Mouse (Mus musculus): ENCODE results near the gene Senp2. TPM values are rescaled to one million over a fixed set of nuclear protein-coding genes. Genes with fewer than 3 reads are reported as not detected.

Gene Senp2
- polyA plus RNA-seq, 1 experiment from 2014 or later, result 71.7 TPM

DNA sequence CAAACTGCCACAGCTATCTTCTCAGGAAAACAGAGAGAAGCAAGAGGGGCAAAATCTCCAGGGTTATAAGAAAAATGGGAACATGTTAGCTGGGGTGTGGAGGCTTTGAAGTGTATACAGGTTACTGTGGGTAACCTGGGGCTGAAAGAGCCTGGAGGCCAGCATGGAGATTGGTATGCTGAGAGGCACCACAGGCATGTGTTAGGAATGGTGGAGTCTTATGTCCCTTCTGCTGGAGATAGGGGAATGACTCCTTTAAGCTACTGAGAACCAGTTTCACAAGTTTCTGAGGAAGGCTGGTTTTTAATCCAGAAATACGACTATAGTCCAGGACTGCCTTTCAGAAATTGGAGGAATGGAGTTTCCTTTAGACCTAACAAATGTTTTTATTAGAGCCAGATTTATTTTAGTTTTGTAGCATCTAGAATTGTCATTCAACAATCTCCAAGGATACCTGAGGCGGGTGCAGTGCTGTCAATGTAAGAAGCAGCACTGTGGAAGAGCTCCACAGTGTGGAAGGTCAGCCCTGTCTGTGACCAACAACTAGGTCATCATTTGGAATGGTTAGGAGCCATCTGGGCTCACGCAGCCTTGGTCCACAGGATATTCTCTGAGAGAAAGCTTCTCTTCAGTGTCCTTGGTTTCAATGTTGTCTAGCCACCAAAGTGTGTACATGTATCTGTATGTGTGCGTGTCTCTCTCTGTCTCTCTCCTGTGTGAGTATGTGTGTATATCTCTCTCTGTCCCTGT is 9.2 kb upstream of the Senp2 start:
- Histone ChIP-seq H3K27ac (ENCODE audit: low read depth, low read length) (no peak overlapping the region), H3K9me3 (ENCODE audit: control insufficient read depth, low read length) (no peaks in the 10 kb centered on the region), H3K4me1 (ENCODE audit: control insufficient read depth, insufficient read depth, low read length) (no peaks in the 10 kb centered on the region), H3K4me2 (ENCODE audit: low read depth) (no peak overlapping the region), H3K9ac (ENCODE audit: low read length) (no peak overlapping the region), H3K4me3 (ENCODE audit: low read depth, low read length) (no peak overlapping the region), H3K27me3 (ENCODE audit: control insufficient read depth, insufficient read depth, low read length) (no peaks in the 10 kb centered on the region), H3K36me3 (ENCODE audit: control insufficient read depth, insufficient read depth, low read length) (no peaks in the 10 kb centered on the region)
- no peak for DNase-seq (ENCODE audit: low spot score)
- WGBS, result 85% methylated on average over 4 of the region's 4 CpGs
- ATAC-seq (ENCODE audit: insufficient read depth, low FRiP score, low TSS enrichment), result no peak

GRCm38 (mm10) chr16:22001172-22001571 is 8.1 kb upstream of the Senp2 start:
- Histone ChIP-seq H3K27me3 (ENCODE audit: control insufficient read depth, insufficient read depth, low read length) (no peaks in the 10 kb centered on the region), H3K4me2 (ENCODE audit: low read depth) (no peak overlapping the region), H3K4me1 (ENCODE audit: control insufficient read depth, insufficient read depth, low read length) (no peaks in the 10 kb centered on the region), H3K9me3 (ENCODE audit: control insufficient read depth, low read length) (no peaks in the 10 kb centered on the region), H3K9ac (ENCODE audit: low read length) (no peak overlapping the region), H3K27ac (ENCODE audit: low read depth, low read length) (no peak overlapping the region), H3K36me3 (ENCODE audit: control insufficient read depth, insufficient read depth, low read length) (no peaks in the 10 kb centered on the region), H3K4me3 (ENCODE audit: low read depth, low read length) (no peak overlapping the region)
- WGBS, result 62% methylated on average over 4 of the region's 4 CpGs
- DNase-seq (ENCODE audit: low spot score) (no peak), ATAC-seq (ENCODE audit: insufficient read depth, low FRiP score, low TSS enrichment) (no peak)

DNA sequence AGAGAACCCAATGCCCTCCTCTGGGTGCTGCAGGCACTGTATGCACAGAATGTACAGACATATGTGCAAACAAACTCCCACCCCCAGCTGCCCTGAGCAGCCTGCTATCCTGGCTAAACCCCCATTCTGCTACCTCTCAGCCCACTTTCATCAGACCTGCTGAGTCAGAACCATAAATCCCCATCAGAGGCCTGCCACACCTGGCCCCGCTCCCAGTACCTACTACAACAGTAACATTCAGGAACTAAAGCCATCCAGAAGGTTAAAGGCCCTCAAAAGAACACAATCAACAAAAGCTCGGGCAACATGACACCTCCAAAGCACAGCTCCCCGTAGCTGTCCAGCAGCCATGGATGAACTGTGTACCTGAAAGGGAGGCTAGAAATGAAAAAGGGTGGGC is 7.7 kb upstream of the Senp2 start:
- DNase-seq (ENCODE audit: low spot score) (no peak), ATAC-seq (ENCODE audit: insufficient read depth, low FRiP score, low TSS enrichment) (no peak)
- no peak overlapping the region for H3K27ac ChIP-seq (ENCODE audit: low read depth, low read length)
- no peak overlapping the region for H3K9ac ChIP-seq (ENCODE audit: low read length)
- H3K36me3 ChIP-seq (ENCODE audit: control insufficient read depth, insufficient read depth, low read length), result no peaks in the 10 kb centered on the region
- no peaks in the 10 kb centered on the region for H3K9me3 ChIP-seq (ENCODE audit: control insufficient read depth, low read length)
- no peak overlapping the region for H3K4me2 ChIP-seq (ENCODE audit: low read depth)
- no peaks in the 10 kb centered on the region for H3K4me1 ChIP-seq (ENCODE audit: control insufficient read depth, insufficient read depth, low read length)
- H3K27me3 ChIP-seq (ENCODE audit: control insufficient read depth, insufficient read depth, low read length), result no peaks in the 10 kb centered on the region
- 73% methylated on average over 3 of the region's 3 CpGs for WGBS
- no peak overlapping the region for H3K4me3 ChIP-seq (ENCODE audit: low read depth, low read length)

- Histone ChIP-seq H3K4me2 (ENCODE audit: low read depth) (peak overlapping the region; percentile 69), H3K4me1 (ENCODE audit: control insufficient read depth, insufficient read depth, low read length) (peaks cover 8% of the 10 kb centered on the region; the same call in 1 of the 2 replicates), H3K4me3 (ENCODE audit: low read depth, low read length) (peak overlapping the region; percentile 74), H3K27ac (ENCODE audit: low read depth, low read length) (no peak overlapping the region), H3K9ac (ENCODE audit: low read length) (peak overlapping the region; percentile 79), H3K27me3 (ENCODE audit: control insufficient read depth, insufficient read depth, low read length) (no peaks in the 10 kb centered on the region), H3K9me3 (ENCODE audit: control insufficient read depth, low read length) (no peaks in the 10 kb centered on the region), H3K36me3 (ENCODE audit: control insufficient read depth, insufficient read depth, low read length) (no peaks in the 10 kb centered on the region)
- WGBS, result under 1% methylated on average over 51 of the region's 51 CpGs
- DNase-seq (ENCODE audit: low spot score) (no peak), ATAC-seq (ENCODE audit: insufficient read depth, low FRiP score, low TSS enrichment) (peak; percentile 69)
Measured at GRCm38 (mm10) chr16:22009596-22009995, 312 bp downstream of the Senp2 start.

GRCm38 (mm10) chr16:22015569-22015968 is 6.3 kb downstream of the Senp2 start:
- no peak overlapping the region for H3K4me3 ChIP-seq (ENCODE audit: low read depth, low read length)
- no peak overlapping the region for H3K9ac ChIP-seq (ENCODE audit: low read length)
- peaks cover under 1% of the 10 kb centered on the region; the same call in 1 of the 2 replicates for H3K4me1 ChIP-seq (ENCODE audit: control insufficient read depth, insufficient read depth, low read length)
- DNase-seq (ENCODE audit: low spot score), result no peak
- H3K9me3 ChIP-seq (ENCODE audit: control insufficient read depth, low read length), result no peaks in the 10 kb centered on the region
- no peak for ATAC-seq (ENCODE audit: insufficient read depth, low FRiP score, low TSS enrichment)
- no peak overlapping the region for H3K4me2 ChIP-seq (ENCODE audit: low read depth)
- WGBS, result 93% methylated on average over 1 of the region's 1 CpGs
- H3K27ac ChIP-seq (ENCODE audit: low read depth, low read length), result no peak overlapping the region
- no peaks in the 10 kb centered on the region for H3K27me3 ChIP-seq (ENCODE audit: control insufficient read depth, insufficient read depth, low read length)
- no peaks in the 10 kb centered on the region; the same call in 1 of the 2 replicates for H3K36me3 ChIP-seq (ENCODE audit: control insufficient read depth, insufficient read depth, low read length)

DNA sequence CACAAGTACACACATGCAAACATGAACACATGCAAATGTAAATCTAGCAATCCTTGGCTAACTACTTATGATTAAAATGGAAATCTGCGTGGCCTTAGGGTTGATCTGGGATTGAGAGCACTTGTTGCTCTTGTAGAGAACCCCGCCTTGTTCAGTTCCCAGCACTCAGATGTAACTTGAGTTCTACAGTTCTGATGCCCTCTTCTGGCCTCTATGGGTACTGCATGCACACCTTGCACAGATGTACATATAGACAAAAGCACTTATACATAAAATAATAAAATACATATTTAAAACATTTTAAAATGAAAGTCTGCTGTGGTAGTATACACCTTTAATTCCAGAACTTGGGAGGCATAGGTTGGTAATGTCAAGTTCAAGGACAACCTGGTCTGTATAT is 12.8 kb downstream of the Senp2 start:
- no peak overlapping the region for H3K9ac ChIP-seq (ENCODE audit: low read length)
- no peak overlapping the region for H3K4me2 ChIP-seq (ENCODE audit: low read depth)
- peaks cover 4% of the 10 kb centered on the region; the same call in 1 of the 2 replicates for H3K9me3 ChIP-seq (ENCODE audit: control insufficient read depth, low read length)
- H3K4me1 ChIP-seq (ENCODE audit: control insufficient read depth, insufficient read depth, low read length), result no peaks in the 10 kb centered on the region
- no peak for DNase-seq (ENCODE audit: low spot score)
- WGBS, result 97% methylated on average over 2 of the region's 2 CpGs
- no peak for ATAC-seq (ENCODE audit: insufficient read depth, low FRiP score, low TSS enrichment)
- peaks cover 10% of the 10 kb centered on the region for H3K36me3 ChIP-seq (ENCODE audit: control insufficient read depth, insufficient read depth, low read length)
- H3K27ac ChIP-seq (ENCODE audit: low read depth, low read length), result no peak overlapping the region
- H3K27me3 ChIP-seq (ENCODE audit: control insufficient read depth, insufficient read depth, low read length), result no peaks in the 10 kb centered on the region
- H3K4me3 ChIP-seq (ENCODE audit: low read depth, low read length), result no peak overlapping the region

- ATAC-seq (ENCODE audit: insufficient read depth, low FRiP score, low TSS enrichment) (no peak), DNase-seq (ENCODE audit: low spot score) (no peak)
- no peaks in the 10 kb centered on the region for H3K4me1 ChIP-seq (ENCODE audit: control insufficient read depth, insufficient read depth, low read length)
- no peaks in the 10 kb centered on the region for H3K27me3 ChIP-seq (ENCODE audit: control insufficient read depth, insufficient read depth, low read length)
- WGBS, result 96% methylated on average over 5 of the region's 5 CpGs
- H3K9ac ChIP-seq (ENCODE audit: low read length), result no peak overlapping the region
- H3K36me3 ChIP-seq (ENCODE audit: control insufficient read depth, insufficient read depth, low read length), result peaks cover 13% of the 10 kb centered on the region
- H3K9me3 ChIP-seq (ENCODE audit: control insufficient read depth, low read length), result no peaks in the 10 kb centered on the region
- H3K4me2 ChIP-seq (ENCODE audit: low read depth), result no peak overlapping the region
- no peak overlapping the region for H3K4me3 ChIP-seq (ENCODE audit: low read depth, low read length)
- no peak overlapping the region for H3K27ac ChIP-seq (ENCODE audit: low read depth, low read length)
Measured at GRCm38 (mm10) chr16:22027474-22027873, 18.2 kb downstream of the Senp2 start.

- no peak overlapping the region for H3K4me3 ChIP-seq (ENCODE audit: low read depth, low read length)
- no peak overlapping the region for H3K9ac ChIP-seq (ENCODE audit: low read length)
- H3K27ac ChIP-seq (ENCODE audit: low read depth, low read length), result no peak overlapping the region
- H3K4me1 ChIP-seq (ENCODE audit: control insufficient read depth, insufficient read depth, low read length), result no peaks in the 10 kb centered on the region
- H3K9me3 ChIP-seq (ENCODE audit: control insufficient read depth, low read length), result no peaks in the 10 kb centered on the region
- DNase-seq (ENCODE audit: low spot score) (no peak), ATAC-seq (ENCODE audit: insufficient read depth, low FRiP score, low TSS enrichment) (no peak)
- WGBS, result 92% methylated on average over 10 of the region's 10 CpGs
- H3K36me3 ChIP-seq (ENCODE audit: control insufficient read depth, insufficient read depth, low read length), result peaks cover 3% of the 10 kb centered on the region; the same call in 1 of the 2 replicates
- no peak overlapping the region for H3K4me2 ChIP-seq (ENCODE audit: low read depth)
- no peaks in the 10 kb centered on the region for H3K27me3 ChIP-seq (ENCODE audit: control insufficient read depth, insufficient read depth, low read length)
Measured at GRCm38 (mm10) chr16:22038554-22038953, 29.3 kb downstream of the Senp2 start.

- ATAC-seq (ENCODE audit: insufficient read depth, low FRiP score, low TSS enrichment), result no peak
Measured at GRCm38 (mm10) chr16:22039978-22040377, 30.7 kb downstream of the Senp2 start.

More at GRCm38 (mm10) chr16:22039978-22040377, 30.7 kb downstream of the Senp2 start:
- H3K9ac ChIP-seq (ENCODE audit: low read length), result no peak overlapping the region
- no peaks in the 10 kb centered on the region for H3K27me3 ChIP-seq (ENCODE audit: control insufficient read depth, insufficient read depth, low read length)
- WGBS, result 94% methylated on average over 1 of the region's 1 CpGs
- peaks cover 7% of the 10 kb centered on the region for H3K36me3 ChIP-seq (ENCODE audit: control insufficient read depth, insufficient read depth, low read length)
- DNase-seq (ENCODE audit: low spot score), result no peak
- no peaks in the 10 kb centered on the region for H3K4me1 ChIP-seq (ENCODE audit: control insufficient read depth, insufficient read depth, low read length)
- no peak overlapping the region for H3K4me3 ChIP-seq (ENCODE audit: low read depth, low read length)
- H3K27ac ChIP-seq (ENCODE audit: low read depth, low read length), result no peak overlapping the region
- H3K4me2 ChIP-seq (ENCODE audit: low read depth), result no peak overlapping the region
- no peaks in the 10 kb centered on the region for H3K9me3 ChIP-seq (ENCODE audit: control insufficient read depth, low read length)

Data from neural tube, embryonic 11.5 days (tissue).